Mouse (Mus musculus) thymus, postnatal 10 days (tissue): Measurements from ENCODE around the gene Uhrf1.
A peak's percentile ranks its signal among the peaks of the same experiment; 100 is the strongest.

Experiments
- DNase-seq, 2 experiments: peaks; one replicate each; pipeline ENCODE4 v3.0.0; 2021; ENCODE audit warnings: low spot score in 2 of 2

The Uhrf1 gene

GRCm38 (mm10) chr17:56345364-56345763 lies 42.2 kb downstream of the Uhrf1 start:
- no peak for DNase-seq

- no peak for DNase-seq
Measured at GRCm38 (mm10) chr17:56348128-56348527, 45.0 kb downstream of the Uhrf1 start.

- no peak for DNase-seq
Measured at GRCm38 (mm10) chr17:56348586-56348985, 45.5 kb downstream of the Uhrf1 start.

- DNase-seq: peak; percentile 65 to 84
Measured at GRCm38 (mm10) chr17:56350694-56351093, 47.6 kb downstream of the Uhrf1 start.

GRCm38 (mm10) chr17:56356921-56357885 lies 54.1 kb downstream of the Uhrf1 start:
- peak; percentile 62 to 76 for DNase-seq

- DNase-seq: no peak
Measured at GRCm38 (mm10) chr17:56359183-56359725, 56.1 kb downstream of the Uhrf1 start.

- DNase-seq: no peak
Measured at GRCm38 (mm10) chr17:56359864-56360263, 56.7 kb downstream of the Uhrf1 start.

GRCm38 (mm10) chr17:56360451-56360850 lies 57.3 kb downstream of the Uhrf1 start:
- DNase-seq: no peak

- no peak for DNase-seq
Measured at GRCm38 (mm10) chr17:56361542-56361941, 58.4 kb downstream of the Uhrf1 start.

GRCm38 (mm10) chr17:56365791-56366673 lies 62.9 kb downstream of the Uhrf1 start:
- DNase-seq: no peak

GRCm38 (mm10) chr17:56368291-56368790 lies 65.2 kb downstream of the Uhrf1 start:
- no peak for DNase-seq

- DNase-seq: no peak
Measured at GRCm38 (mm10) chr17:56370090-56370489, 67.0 kb downstream of the Uhrf1 start.

- no peak for DNase-seq
Measured at GRCm38 (mm10) chr17:56371029-56371660, 68.0 kb downstream of the Uhrf1 start.

GRCm38 (mm10) chr17:56372109-56372508 lies 69.0 kb downstream of the Uhrf1 start:
- no peak for DNase-seq
